Mouse (Mus musculus) midbrain, embryonic 13.5 days (tissue): ENCODE results near the gene Amz2. TPM values are rescaled to one million over a fixed set of nuclear protein-coding genes. Genes with fewer than 3 reads are reported as not detected.
A peak's percentile ranks its signal among the peaks of the same experiment; 100 is the strongest.

Source experiments
- ATAC-seq: fragments of 200-750 bp; cut with Nextera tagmentation; 2 replicates; pipeline ENCODE4 v1.8.0; 2017; ENCODE audit warnings: mild to moderate bottlenecking, moderate TSS enrichment, moderate library complexity
- H3K27ac ChIP-seq: fragments of 300-500 bp; sonication (generic); 2 replicates; pipeline ENCODE4 v1.5.1; 2015; ENCODE audit warnings: inconsistent platforms, mild to moderate bottlenecking, moderate library complexity
- H3K27me3 ChIP-seq: fragments of 300-500 bp; sonication (generic); 2 replicates; pipeline ENCODE4 v1.6.1; 2015; ENCODE audit warnings: mild to moderate bottlenecking, inconsistent platforms
- H3K36me3 ChIP-seq: fragments of 300-500 bp; sonication (generic); 2 replicates; pipeline ENCODE4 v1.6.1; 2015; ENCODE audit warnings: mild to moderate bottlenecking, inconsistent platforms
- H3K4me1 ChIP-seq: fragments of 300-500 bp; sonication (generic); replicated peaks from 2 replicates; pipeline ENCODE4 v1.6.1; 2015; ENCODE audit warnings: inconsistent platforms
- H3K4me2 ChIP-seq: fragments of 300-500 bp; sonication (generic); replicated peaks from 2 replicates; pipeline ENCODE4 v1.6.1; 2015; ENCODE audit warnings: moderate library complexity, mild to moderate bottlenecking, inconsistent platforms
- H3K4me3 ChIP-seq: fragments of 300-500 bp; sonication (generic); replicated peaks from 2 replicates; pipeline ENCODE4 v1.5.1; 2015; ENCODE audit warnings: mild to moderate bottlenecking, inconsistent platforms
- H3K9ac ChIP-seq: fragments of 300-500 bp; sonication (generic); replicated peaks from 2 replicates; pipeline ENCODE4 v1.6.1; 2015; ENCODE audit warnings: mild to moderate bottlenecking, inconsistent platforms
- H3K9me3 ChIP-seq: fragments of 300-500 bp; sonication (generic); 2 replicates; pipeline ENCODE4 v1.6.1; 2016; ENCODE audit warnings: mild to moderate bottlenecking, inconsistent platforms
- WGBS: fragments of 180-500 bp; shearing (Covaris S2); methylation state at CpG from one replicate; pipeline ENCODE4 v1.1.7; 2015; 5-methylcytosine and 5-hydroxymethylcytosine counted together
- polyA plus RNA-seq: library from polyadenylated mRNA; unstranded; fragments of >200 nt; fragmentation: Nextera tagmentation; extraction: Ambion mirVana; gene quantifications from 2 replicates; pipeline ENCODE4 v1.2.1, GENCODE M21; 2015

Gene Amz2
- 53.1 and 53.5 TPM in 2 replicates for polyA plus RNA-seq

- Histone ChIP-seq H3K36me3 (peaks cover 23% of the 10 kb centered on the region), H3K9ac (peak within 1 kb of the TSS; percentile 79), H3K4me3 (peak within 1 kb of the TSS; percentile 67), H3K27me3 (no peaks in the 10 kb centered on the region), H3K9me3 (no peaks in the 10 kb centered on the region), H3K27ac (peak within 1 kb of the TSS; percentile 86), H3K4me2 (peak within 1 kb of the TSS; percentile 64), H3K4me1 (peaks cover 10% of the 10 kb centered on the region)
- under 1% methylated on average over 65 of the region's 65 CpGs for WGBS
- peak; percentile 97 for ATAC-seq
Observed at GRCm38 (mm10) chr11:109425392-109426271, at the start of gene Amz2. Amz2 (plus strand) TSS chr11:109425946.

- Histone ChIP-seq H3K27me3 (no peaks in the 10 kb centered on the region), H3K36me3 (peaks cover 7% of the 10 kb centered on the region), H3K27ac (0 out of 2 replicates have a peak overlapping the region, but pooled peaks have one; percentile 39), H3K4me1 (peaks cover 26% of the 10 kb centered on the region), H3K9me3 (no peaks in the 10 kb centered on the region), H3K9ac (no peak overlapping the region), H3K4me3 (no peak overlapping the region), H3K4me2 (no peak overlapping the region)
- ATAC-seq = peak; percentile 53; the same call in 1 of the 2 replicates
- WGBS = 60% methylated on average over 7 of the region's 7 CpGs
Observed at GRCm38 (mm10) chr11:109376484-109377143, 49.1 kb upstream of the Amz2 start.

- H3K9ac ChIP-seq = no peak overlapping the region
- H3K4me3 ChIP-seq = no peak overlapping the region
- H3K4me2 ChIP-seq = no peak overlapping the region
- H3K36me3 ChIP-seq = peaks cover 7% of the 10 kb centered on the region
- ATAC-seq = peak; percentile 62; the same call in 1 of the 2 replicates
- H3K4me1 ChIP-seq = peaks cover 26% of the 10 kb centered on the region
- no peak overlapping the region for H3K27ac ChIP-seq
- no peaks in the 10 kb centered on the region for H3K27me3 ChIP-seq
- 61% methylated on average over 10 of the region's 10 CpGs for WGBS
- H3K9me3 ChIP-seq = no peaks in the 10 kb centered on the region
Observed at GRCm38 (mm10) chr11:109377477-109377876, 48.3 kb upstream of the Amz2 start.

- Histone ChIP-seq H3K4me2 (no peak overlapping the region), H3K36me3 (peaks cover 7% of the 10 kb centered on the region), H3K9ac (no peak overlapping the region), H3K9me3 (no peaks in the 10 kb centered on the region), H3K27me3 (no peaks in the 10 kb centered on the region), H3K27ac (no peak overlapping the region), H3K4me1 (peaks cover 26% of the 10 kb centered on the region), H3K4me3 (no peak overlapping the region)
- WGBS = 66% methylated on average over 7 of the region's 7 CpGs
- ATAC-seq = no peak
Observed at GRCm38 (mm10) chr11:109378051-109378450, 47.7 kb upstream of the Amz2 start.

- Histone ChIP-seq H3K9ac (no peak overlapping the region), H3K9me3 (no peaks in the 10 kb centered on the region), H3K36me3 (no peaks in the 10 kb centered on the region), H3K4me3 (no peak overlapping the region), H3K4me2 (no peak overlapping the region), H3K4me1 (peaks cover 26% of the 10 kb centered on the region), H3K27ac (no peak overlapping the region), H3K27me3 (no peaks in the 10 kb centered on the region)
- 85% methylated on average over 5 of the region's 5 CpGs for WGBS
- ATAC-seq = no peak
Observed at GRCm38 (mm10) chr11:109380662-109381061, 45.1 kb upstream of the Amz2 start.

- WGBS = 92% methylated on average over 8 of the region's 8 CpGs
- Histone ChIP-seq H3K4me1 (no peaks in the 10 kb centered on the region; the same call in 1 of the 2 replicates), H3K9ac (no peak overlapping the region), H3K4me3 (no peak overlapping the region), H3K27ac (no peak overlapping the region), H3K36me3 (no peaks in the 10 kb centered on the region), H3K4me2 (no peak overlapping the region), H3K27me3 (no peaks in the 10 kb centered on the region), H3K9me3 (no peaks in the 10 kb centered on the region)
- no peak for ATAC-seq
Observed at GRCm38 (mm10) chr11:109385296-109385695, 40.5 kb upstream of the Amz2 start.

- H3K27me3 ChIP-seq = no peaks in the 10 kb centered on the region
- H3K9me3 ChIP-seq = no peaks in the 10 kb centered on the region
- no peak overlapping the region for H3K4me2 ChIP-seq
- H3K4me3 ChIP-seq = no peak overlapping the region
- no peak for ATAC-seq
- peaks cover 3% of the 10 kb centered on the region; the same call in 1 of the 2 replicates for H3K36me3 ChIP-seq
- WGBS = 97% methylated on average over 5 of the region's 5 CpGs
- no peaks in the 10 kb centered on the region; the same call in 1 of the 2 replicates for H3K4me1 ChIP-seq
- H3K9ac ChIP-seq = no peak overlapping the region
- H3K27ac ChIP-seq = no peak overlapping the region
Observed at GRCm38 (mm10) chr11:109389046-109389445, 36.7 kb upstream of the Amz2 start.

- Histone ChIP-seq H3K27ac (no peak overlapping the region), H3K4me3 (no peak overlapping the region), H3K4me1 (no peaks in the 10 kb centered on the region; the same call in 1 of the 2 replicates), H3K36me3 (peaks cover 20% of the 10 kb centered on the region), H3K9me3 (no peaks in the 10 kb centered on the region), H3K9ac (no peak overlapping the region), H3K4me2 (no peak overlapping the region), H3K27me3 (no peaks in the 10 kb centered on the region)
- 89% methylated on average over 7 of the region's 7 CpGs for WGBS
- ATAC-seq = no peak
Observed at GRCm38 (mm10) chr11:109391200-109391599, 34.5 kb upstream of the Amz2 start.

GRCm38 (mm10) chr11:109391760-109392159 is 34.0 kb upstream of the Amz2 start:
- 68% methylated on average over 7 of the region's 7 CpGs for WGBS
- Histone ChIP-seq H3K4me3 (no peak overlapping the region), H3K27ac (no peak overlapping the region), H3K27me3 (no peaks in the 10 kb centered on the region), H3K9ac (no peak overlapping the region), H3K9me3 (no peaks in the 10 kb centered on the region), H3K36me3 (peaks cover 25% of the 10 kb centered on the region), H3K4me1 (no peaks in the 10 kb centered on the region; the same call in 1 of the 2 replicates), H3K4me2 (no peak overlapping the region)
- no peak for ATAC-seq

- no peaks in the 10 kb centered on the region for H3K27me3 ChIP-seq
- peaks cover 34% of the 10 kb centered on the region for H3K36me3 ChIP-seq
- H3K4me1 ChIP-seq = no peaks in the 10 kb centered on the region; the same call in 1 of the 2 replicates
- no peak overlapping the region for H3K27ac ChIP-seq
- no peak for ATAC-seq
- 89% methylated on average over 9 of the region's 9 CpGs for WGBS
- no peak overlapping the region for H3K9ac ChIP-seq
- H3K4me3 ChIP-seq = no peak overlapping the region
- no peaks in the 10 kb centered on the region for H3K9me3 ChIP-seq
- no peak overlapping the region for H3K4me2 ChIP-seq
Observed at GRCm38 (mm10) chr11:109392601-109393000, 33.1 kb upstream of the Amz2 start.

- H3K4me1 ChIP-seq = no peaks in the 10 kb centered on the region
- no peaks in the 10 kb centered on the region for H3K27me3 ChIP-seq
- H3K36me3 ChIP-seq = peaks cover 45% of the 10 kb centered on the region
- H3K4me3 ChIP-seq = no peak overlapping the region
- no peak overlapping the region for H3K9ac ChIP-seq
- no peak for ATAC-seq
- H3K27ac ChIP-seq = no peak overlapping the region
- no peaks in the 10 kb centered on the region for H3K9me3 ChIP-seq
- H3K4me2 ChIP-seq = no peak overlapping the region
- WGBS = 92% methylated on average over 9 of the region's 9 CpGs
Observed at GRCm38 (mm10) chr11:109394758-109395157, 31.0 kb upstream of the Amz2 start.

GRCm38 (mm10) chr11:109395291-109395690 is 30.5 kb upstream of the Amz2 start:
- Histone ChIP-seq H3K4me1 (no peaks in the 10 kb centered on the region), H3K27ac (no peak overlapping the region), H3K27me3 (no peaks in the 10 kb centered on the region), H3K9me3 (no peaks in the 10 kb centered on the region), H3K9ac (no peak overlapping the region), H3K36me3 (peaks cover 49% of the 10 kb centered on the region), H3K4me2 (no peak overlapping the region), H3K4me3 (no peak overlapping the region)
- no peak for ATAC-seq
- WGBS = 94% methylated on average over 9 of the region's 9 CpGs
